Comparison of ENCODE assay signal across 8 mouse cellular contexts in genomic region chr5:140619151-140619771, GRCm38 (mm10). TPM values are rescaled to one million over a fixed set of nuclear protein-coding genes. Genes with fewer than 3 reads are reported as not detected.
DNase-seq lines count a peak whose midpoint lies in the region; ATAC-seq and TF ChIP-seq lines count a peak whose summit lies in the region.

No protein-coding gene starts in this region.

- ATAC-seq in cerebellum, adult (ENCODE audit: insufficient number of reproducible peaks, low FRiP score, low TSS enrichment) = no peak
- ATAC-seq in forebrain, postnatal 0 days = peak; percentile 54
- ATAC-seq in intestine, embryonic 14.5 days (replicated peaks; ENCODE audit: low FRiP score, low TSS enrichment, low read depth) = peak; percentile 49
- ATAC-seq in midbrain, embryonic 15.5 days (replicated peaks) = no peak

- no peaks in the 10 kb centered on the region for H3K4me1 ChIP-seq in forebrain, postnatal 0 days (ENCODE audit: insufficient read depth)
- no peaks in the 10 kb centered on the region for H3K4me1 ChIP-seq in intestine, embryonic 14.5 days (replicated peaks; ENCODE audit: control insufficient read depth, insufficient read depth, low read length)
- peaks cover 23% of the 10 kb centered on the region for H3K4me1 ChIP-seq in midbrain, embryonic 15.5 days

- H3K9me3 ChIP-seq in forebrain, postnatal 0 days (ENCODE audit: low read length) = no peaks in the 10 kb centered on the region
- no peaks in the 10 kb centered on the region for H3K9me3 ChIP-seq in intestine, embryonic 14.5 days (ENCODE audit: control insufficient read depth, low read length)
- no peaks in the 10 kb centered on the region for H3K9me3 ChIP-seq in midbrain, embryonic 15.5 days

- DNase-seq in cerebellum, postnatal 14 days = peak; percentile 77 to 87
- DNase-seq in adrenal gland, postnatal 36 days = peak; percentile 74 to 86
- DNase-seq in forebrain, postnatal 0 days = peak; percentile 80
- DNase-seq in intestine, embryonic 14.5 days (ENCODE audit: low spot score) = peak; percentile 89
- peak; percentile 88 for DNase-seq in left cerebral cortex, postnatal 4 days
- DNase-seq in splenic B cell, adult 2 months (ENCODE audit: low read depth, low spot score) = peak; percentile 86

- WGBS in forebrain, postnatal 0 days = 19% methylated on average over 6 of the region's 6 CpGs
- WGBS in intestine, embryonic 14.5 days = 28% methylated on average over 6 of the region's 6 CpGs
- 22% methylated on average over 6 of the region's 6 CpGs for WGBS in midbrain, embryonic 15.5 days

- H3K27me3 ChIP-seq in forebrain, postnatal 0 days (ENCODE audit: insufficient read depth, low read length) = no peaks in the 10 kb centered on the region
- no peaks in the 10 kb centered on the region for H3K27me3 ChIP-seq in intestine, embryonic 14.5 days (replicated peaks; ENCODE audit: control insufficient read depth, insufficient read depth, low read length)
- H3K27me3 ChIP-seq in midbrain, embryonic 15.5 days (replicated peaks) = no peaks in the 10 kb centered on the region
- H3K27me3 ChIP-seq in splenic B cell, adult 2 months (ENCODE audit: control insufficient read depth, insufficient read depth, low read length, poor library complexity, severe bottlenecking) = no peaks in the 10 kb centered on the region

- no peak overlapping the region for H3K4me3 ChIP-seq in forebrain, postnatal 0 days (ENCODE audit: low read depth, low read length)
- no peak overlapping the region for H3K4me3 ChIP-seq in intestine, embryonic 14.5 days (ENCODE audit: low read depth, low read length)
- H3K4me3 ChIP-seq in midbrain, embryonic 15.5 days = no peak overlapping the region

- peak; percentile 79 for TF ChIP-seq CTCF in forebrain, postnatal 0 days (IDR thresholded peaks at IDR 0.05; ENCODE audit: low read depth)

- peaks cover 25% of the 10 kb centered on the region for H3K36me3 ChIP-seq in forebrain, postnatal 0 days (ENCODE audit: insufficient read depth)
- H3K36me3 ChIP-seq in intestine, embryonic 14.5 days (ENCODE audit: control insufficient read depth, insufficient read depth, low read length) = peaks cover 33% of the 10 kb centered on the region
- H3K36me3 ChIP-seq in midbrain, embryonic 15.5 days (replicated peaks) = peaks cover 21% of the 10 kb centered on the region
- H3K36me3 ChIP-seq in splenic B cell, adult 2 months (ENCODE audit: control insufficient read depth, insufficient read depth, low read length, poor library complexity, severe bottlenecking) = peaks cover 5% of the 10 kb centered on the region

- no peak overlapping the region for H3K27ac ChIP-seq in forebrain, postnatal 0 days (ENCODE audit: low read depth, low read length)
- no peak overlapping the region for H3K27ac ChIP-seq in intestine, embryonic 14.5 days (ENCODE audit: low read depth)
- peak overlapping the region; percentile 51; the same call in 1 of the 2 replicates for H3K27ac ChIP-seq in midbrain, embryonic 15.5 days

- H3K4me2 ChIP-seq in forebrain, postnatal 0 days (ENCODE audit: low read depth) = no peak overlapping the region
- H3K4me2 ChIP-seq in intestine, embryonic 14.5 days (ENCODE audit: low read length) = no peak overlapping the region
- H3K4me2 ChIP-seq in midbrain, embryonic 15.5 days = no peak overlapping the region

- no peak overlapping the region for H3K9ac ChIP-seq in forebrain, postnatal 0 days
- H3K9ac ChIP-seq in intestine, embryonic 14.5 days (ENCODE audit: low read length) = no peak overlapping the region
- no peak overlapping the region for H3K9ac ChIP-seq in midbrain, embryonic 15.5 days

- intact Hi-C loops in left cerebral cortex, postnatal 4 days (cut with DNase I) = loop anchor here (5.0 kb wide), 1 partner anchor 77 kb away; no protein-coding TSS in a partner anchor

RNA-seq across cellular contexts. Expression of gene Lfng, which starts 12.1 kb away (rescaled TPM):
- 10 to 100 TPM in 1 of 2 experiments, 1 to 10 TPM in 1; 9.6 to 12.7 TPM for total RNA-seq in adrenal gland, postnatal 36 days (2021)
- total RNA-seq in forebrain, postnatal 0 days (2014; rRNA removed) = 39.4 and 53.7 TPM in 2 replicates
- 19.2 and 23.0 TPM in 2 replicates for polyA plus RNA-seq in forebrain, postnatal 0 days (2015; fragmentation: Nextera tagmentation; extraction: Ambion mirVana)
- 12.6 and 15.4 TPM in 2 replicates for polyA plus RNA-seq in intestine, embryonic 14.5 days (2014; fragmentation: Nextera tagmentation; extraction: Ambion mirVana)
- 10 to 100 TPM; 19.7 to 20.7 TPM for total RNA-seq in left cerebral cortex, postnatal 4 days (2021)
- polyA plus RNA-seq in midbrain, embryonic 15.5 days (2015; fragmentation: Nextera tagmentation; extraction: Ambion mirVana) = 20.4 and 21.8 TPM in 2 replicates

RNA-seq across cellular contexts. Expression of gene Ttyh3, which starts 29.6 kb away (rescaled TPM):
- total RNA-seq in adrenal gland, postnatal 36 days (2021) = 100 to 1,000 TPM in 1 of 2 experiments, 10 to 100 TPM in 1; 42.4 to 108 TPM
- 114 and 163 TPM in 2 replicates for total RNA-seq in forebrain, postnatal 0 days (2014; rRNA removed)
- polyA plus RNA-seq in forebrain, postnatal 0 days (2015; fragmentation: Nextera tagmentation; extraction: Ambion mirVana) = 65.0 and 67.9 TPM in 2 replicates
- 39.5 and 44.8 TPM in 2 replicates for polyA plus RNA-seq in intestine, embryonic 14.5 days (2014; fragmentation: Nextera tagmentation; extraction: Ambion mirVana)
- 100 to 1,000 TPM; 382 to 395 TPM for total RNA-seq in left cerebral cortex, postnatal 4 days (2021)
- 80.3 and 84.2 TPM in 2 replicates for polyA plus RNA-seq in midbrain, embryonic 15.5 days (2015; fragmentation: Nextera tagmentation; extraction: Ambion mirVana)

RNA-seq across cellular contexts. Expression of gene Grifin, which starts 54.4 kb away (rescaled TPM):
- not detected for total RNA-seq in adrenal gland, postnatal 36 days (2021)
- not detected in 2 replicates for total RNA-seq in forebrain, postnatal 0 days (2014; rRNA removed)
- polyA plus RNA-seq in forebrain, postnatal 0 days (2015; fragmentation: Nextera tagmentation; extraction: Ambion mirVana) = 0.36 TPM in 1 of 2 replicates, not detected in the other
- 0.54 TPM in 1 of 2 replicates, not detected in the other for polyA plus RNA-seq in intestine, embryonic 14.5 days (2014; fragmentation: Nextera tagmentation; extraction: Ambion mirVana)
- not detected for total RNA-seq in left cerebral cortex, postnatal 4 days (2021)
- polyA plus RNA-seq in midbrain, embryonic 15.5 days (2015; fragmentation: Nextera tagmentation; extraction: Ambion mirVana) = 0.41 TPM in 1 of 2 replicates, not detected in the other

Comparison
In these comparisons a context has a peak if more than half of its experiments do, and no peak if none do; other contexts are left out.
1. ATAC-seq: peak in forebrain, postnatal 0 days (single experiment) and intestine, embryonic 14.5 days (single experiment); none in cerebellum, adult (single experiment) and midbrain, embryonic 15.5 days (single experiment).
2. Peak in every context shown above with its lines, with median percentiles within 50 percentile points of each other: DNase-seq.